Mouse (Mus musculus) cerebellum, postnatal 36 days (tissue): Measurements from ENCODE around the gene Armc2.
A peak's percentile ranks its signal among the peaks of the same experiment; 100 is the strongest.

ENCODE experiments used
- DNase-seq, 2 experiments: peaks; one replicate each; pipeline ENCODE4 v3.0.0; 2021 to 2022; ENCODE audit warnings: mixed read lengths in 2 of 2

Gene Armc2

GRCm38 (mm10) chr10:41896865-41897264 is 121.4 kb downstream of the Armc2 start:
- DNase-seq, result no peak

- DNase-seq, result no peak
Measured at GRCm38 (mm10) chr10:41896425-41896824, 121.8 kb downstream of the Armc2 start.

GRCm38 (mm10) chr10:41893433-41894411 is 124.5 kb downstream of the Armc2 start:
- no peak for DNase-seq

- DNase-seq, result no peak
Measured at GRCm38 (mm10) chr10:41891312-41891711, 126.9 kb downstream of the Armc2 start.

- no peak for DNase-seq
Measured at GRCm38 (mm10) chr10:41890537-41890936, 127.7 kb downstream of the Armc2 start.

- no peak for DNase-seq
Measured at GRCm38 (mm10) chr10:41889566-41889965, 128.7 kb downstream of the Armc2 start.

- DNase-seq, result no peak
Measured at GRCm38 (mm10) chr10:41888365-41888941, 129.8 kb downstream of the Armc2 start.

GRCm38 (mm10) chr10:41887080-41887821 is 131.0 kb downstream of the Armc2 start:
- DNase-seq, result peak; percentile 96 to 99

- no peak for DNase-seq
Measured at GRCm38 (mm10) chr10:41883741-41884575, 134.3 kb downstream of the Armc2 start.

GRCm38 (mm10) chr10:41881438-41881837 is 136.8 kb downstream of the Armc2 start:
- DNase-seq, result no peak

GRCm38 (mm10) chr10:41880777-41881176 is 137.5 kb downstream of the Armc2 start:
- DNase-seq, result no peak

- DNase-seq, result no peak
Measured at GRCm38 (mm10) chr10:41880206-41880605, 138.0 kb downstream of the Armc2 start.

- no peak for DNase-seq
Measured at GRCm38 (mm10) chr10:41879675-41880074, 138.6 kb downstream of the Armc2 start.

GRCm38 (mm10) chr10:41878344-41878743 is 139.9 kb downstream of the Armc2 start:
- no peak for DNase-seq

GRCm38 (mm10) chr10:41875624-41876023 is 142.6 kb downstream of the Armc2 start:
- DNase-seq, result no peak

- DNase-seq, result no peak
Measured at GRCm38 (mm10) chr10:41871564-41871963, 146.7 kb downstream of the Armc2 start.

- DNase-seq, result no peak
Measured at GRCm38 (mm10) chr10:41870101-41870500, 148.1 kb downstream of the Armc2 start.

GRCm38 (mm10) chr10:41867956-41868355 is 150.3 kb downstream of the Armc2 start:
- DNase-seq, result no peak

- no peak for DNase-seq
Measured at GRCm38 (mm10) chr10:41866838-41867154, 151.4 kb downstream of the Armc2 start.

GRCm38 (mm10) chr10:41866069-41866837 is 152.0 kb downstream of the Armc2 start:
- no peak for DNase-seq
